Mouse (Mus musculus) heart, adult 18-20 months (tissue): ENCODE measurements around the gene Ppp3ca. TPM values are rescaled to one million over a fixed set of nuclear protein-coding genes. Genes with fewer than 3 reads are reported as not detected.

ENCODE experiments used
- DNase-seq, 2 experiments: peaks; one replicate each; pipeline ENCODE4 v3.0.0; 2021 to 2022; ENCODE audit warnings: mixed read lengths in 1 of 2
- total RNA-seq, 2 experiments: library from RNA; stranded (reverse); gene quantifications; 2 replicates each; pipeline ENCODE4 v1.2.3; 2021

The Ppp3ca gene
- total RNA-seq, 2 experiments from 2014 or later, result 42.9 to 44.5 TPM

DNA sequence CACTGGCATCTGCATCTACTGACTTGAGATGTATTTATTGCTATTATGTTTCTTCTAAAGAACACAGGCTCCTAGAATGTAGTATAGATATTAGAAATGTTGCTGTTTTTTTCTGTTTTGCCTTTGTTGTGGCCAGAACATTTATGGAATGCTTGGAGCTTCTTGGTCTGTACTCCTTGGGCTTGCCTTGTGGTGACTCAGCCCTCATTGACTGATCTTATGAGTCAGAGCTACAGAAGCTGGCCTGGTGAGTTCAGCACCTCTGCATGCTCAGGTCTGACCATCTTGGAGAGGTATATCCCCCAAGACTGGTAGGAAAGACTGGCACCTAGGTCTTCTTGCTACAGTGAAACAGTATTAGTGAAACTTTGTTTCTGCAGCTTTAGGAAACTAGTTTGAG, 52.6 kb downstream of the Ppp3ca start:
- DNase-seq, result no peak

DNA sequence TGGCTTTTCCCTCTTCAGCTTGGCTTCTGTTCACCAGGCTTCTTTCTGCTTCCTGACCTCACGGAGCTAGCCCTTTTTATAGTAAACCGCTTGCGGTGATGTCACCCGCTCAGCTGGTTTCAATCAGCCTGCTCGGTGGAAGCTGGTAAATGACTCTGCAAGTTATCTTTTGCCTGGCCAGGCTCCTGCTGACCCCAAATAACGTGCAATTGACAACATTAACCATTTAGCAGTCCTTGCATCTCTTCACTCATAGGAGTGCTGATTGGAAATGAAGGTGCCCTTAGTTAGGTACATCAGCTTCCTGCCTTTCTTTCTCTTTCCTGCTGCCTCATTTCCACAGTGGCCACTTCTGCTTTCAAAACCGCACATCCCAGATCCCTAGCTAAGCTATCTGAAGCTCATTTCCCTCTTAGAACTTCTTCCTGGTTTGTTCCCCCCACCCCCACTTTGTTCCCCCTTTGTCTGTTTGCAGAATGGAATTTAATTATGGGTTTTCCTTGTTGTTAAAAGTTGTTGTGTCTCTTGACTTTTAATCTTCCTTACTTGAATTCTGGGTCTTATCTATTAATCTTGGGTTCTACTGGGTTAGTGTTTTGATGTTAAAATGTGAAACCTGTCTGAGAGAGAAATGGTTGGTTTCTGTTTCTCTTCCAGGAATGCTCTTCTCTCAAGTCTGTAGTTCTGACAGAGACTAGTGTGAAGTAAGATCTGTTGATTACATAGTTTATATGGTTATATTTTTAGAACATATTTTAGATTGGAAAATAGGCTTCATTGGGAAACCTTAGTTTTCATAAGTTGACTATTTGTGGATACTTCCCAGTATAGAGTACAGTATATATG, 55.6 kb downstream of the Ppp3ca start:
- DNase-seq, result peak; percentile 91 to 94

DNA sequence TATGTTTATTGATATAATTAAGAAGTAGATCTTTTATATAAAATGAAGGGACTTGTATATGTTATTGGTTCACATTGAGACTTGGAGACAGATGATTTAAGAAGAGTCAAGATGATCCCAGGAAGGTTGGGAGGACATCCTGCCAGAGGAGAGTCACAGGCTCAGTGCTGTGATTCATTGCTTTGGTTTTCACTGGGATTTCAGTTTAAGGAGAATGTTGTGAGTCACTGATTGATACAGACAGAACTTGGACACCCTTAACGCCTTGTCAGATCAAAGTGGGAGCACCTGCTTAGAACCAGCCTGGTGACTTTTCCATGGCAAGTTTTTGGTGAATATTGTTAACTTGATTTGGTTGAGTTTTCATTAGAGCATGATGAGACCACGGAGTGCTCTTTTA, 58.0 kb downstream of the Ppp3ca start:
- no peak for DNase-seq

DNA sequence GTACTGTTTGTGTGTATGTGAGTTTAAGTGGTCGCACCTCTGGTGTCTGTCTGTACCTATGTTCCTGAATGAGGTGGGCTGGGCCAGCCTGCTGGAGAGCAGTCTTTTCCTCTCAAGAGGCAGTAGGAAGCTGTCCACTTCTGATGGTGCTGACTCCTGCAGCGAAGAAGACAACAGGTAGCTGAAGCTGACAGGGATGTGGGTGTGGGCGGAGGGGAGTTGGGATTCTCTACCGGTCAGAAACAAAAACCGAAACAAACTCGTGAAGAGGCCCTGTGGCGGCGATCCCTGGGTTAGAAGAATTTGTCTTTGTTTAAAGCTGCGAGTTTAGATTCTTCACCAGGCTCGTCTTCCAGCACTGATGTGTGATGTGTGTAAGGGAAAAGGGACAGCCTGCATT, 60.1 kb downstream of the Ppp3ca start:
- no peak for DNase-seq

DNA sequence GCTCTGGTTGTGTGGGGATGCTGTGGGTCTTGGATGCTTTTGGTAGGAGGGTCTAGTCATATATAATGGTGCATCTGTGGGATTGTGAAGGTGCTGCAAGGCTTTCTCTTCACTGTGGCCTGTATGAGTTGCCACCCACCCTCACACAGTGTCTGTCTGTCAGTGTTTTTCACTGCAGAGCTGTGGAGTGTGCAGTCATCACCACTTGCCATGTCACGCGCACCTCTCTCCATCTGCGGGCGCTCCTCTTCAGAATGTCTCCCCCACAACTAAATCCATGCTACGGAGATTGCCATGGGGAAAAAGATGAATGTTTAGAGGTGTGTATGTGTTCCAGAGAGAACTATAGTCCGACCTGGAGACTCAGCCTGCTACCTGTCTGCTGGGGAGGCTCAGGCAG, 61.7 kb downstream of the Ppp3ca start:
- DNase-seq, result no peak

DNA sequence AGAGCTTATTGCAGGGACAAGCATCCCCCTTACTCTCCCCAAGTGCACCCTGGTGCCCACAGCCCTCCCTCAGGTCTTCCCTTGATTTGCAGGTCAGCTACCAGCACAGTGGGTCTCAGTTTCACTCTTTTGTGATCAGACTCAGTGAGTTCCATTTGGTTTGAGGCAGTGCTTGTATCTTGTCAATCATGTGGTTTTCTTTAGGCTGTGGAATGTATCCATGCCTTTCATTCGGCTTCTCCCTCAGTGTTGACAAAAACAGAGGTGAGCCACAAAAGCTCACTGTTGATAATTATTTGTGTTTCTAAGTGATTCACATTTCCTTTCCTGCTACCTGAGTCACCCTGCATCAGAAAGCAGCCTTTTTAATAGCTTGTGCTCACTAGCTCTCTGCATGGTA, 66.1 kb downstream of the Ppp3ca start:
- no peak for DNase-seq

DNA sequence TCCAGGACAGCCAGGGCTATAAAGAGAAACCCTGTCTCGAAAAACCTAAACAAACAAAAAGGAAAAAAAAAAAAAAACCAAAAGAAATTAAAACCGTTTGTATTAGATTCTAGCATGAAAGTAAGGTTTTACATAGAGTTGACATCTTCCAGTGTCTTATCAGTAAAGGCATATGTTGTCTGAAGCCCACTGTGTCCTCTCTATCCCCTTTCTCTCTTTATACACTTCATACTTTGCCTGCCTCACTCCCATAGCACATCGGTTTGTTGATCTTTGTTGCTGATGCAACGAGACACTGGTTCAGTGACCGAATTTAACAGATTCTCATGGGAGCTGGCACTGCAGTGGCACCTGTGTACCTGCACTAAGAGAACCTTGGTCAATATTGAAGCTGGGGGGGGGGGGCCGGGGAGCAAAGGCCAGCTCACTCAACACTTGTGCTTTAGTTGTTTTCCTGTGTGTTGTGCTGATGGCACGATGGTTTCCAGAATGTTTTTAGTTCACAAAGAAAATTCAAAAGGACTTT, 66.9 kb downstream of the Ppp3ca start:
- DNase-seq, result no peak

DNA sequence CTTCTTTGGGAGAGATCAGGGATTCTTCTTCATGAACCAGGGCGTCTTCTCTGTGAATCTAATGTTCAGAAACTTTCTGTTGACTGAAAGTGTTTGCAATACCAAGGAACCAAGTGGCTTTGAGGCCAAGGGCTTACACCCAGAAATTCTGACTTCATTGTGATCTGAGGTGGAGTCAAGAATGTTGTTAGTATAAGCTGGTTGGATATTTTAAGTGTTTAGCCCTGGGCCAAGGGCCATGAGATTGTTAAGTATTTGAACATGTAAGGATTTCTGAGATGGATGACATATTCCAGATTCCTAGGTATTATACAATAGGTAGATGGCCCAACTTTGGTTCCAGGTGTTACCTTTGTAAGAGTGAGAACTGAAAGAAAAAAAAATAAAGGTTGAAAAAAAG, 68.5 kb downstream of the Ppp3ca start:
- DNase-seq, result no peak

DNA sequence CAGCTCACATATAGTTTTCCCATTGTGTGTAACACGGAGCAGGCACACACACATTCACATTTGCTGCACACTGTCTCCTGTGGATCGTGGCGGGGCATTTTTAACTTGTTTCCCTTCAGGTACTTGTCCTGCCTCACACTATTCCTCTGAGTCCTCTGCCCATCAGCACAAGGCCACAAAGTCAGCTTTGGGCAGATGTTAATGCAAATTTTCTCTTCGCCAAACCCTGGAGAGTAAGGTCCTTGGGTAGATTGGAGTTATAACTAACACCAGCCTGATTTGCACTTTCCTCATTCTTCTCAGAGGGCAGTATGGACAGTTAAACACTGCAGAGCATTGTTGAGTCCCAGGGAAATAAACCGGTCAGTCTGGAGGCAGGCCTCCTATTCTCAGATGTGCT, 69.0 kb downstream of the Ppp3ca start:
- DNase-seq, result no peak

DNA sequence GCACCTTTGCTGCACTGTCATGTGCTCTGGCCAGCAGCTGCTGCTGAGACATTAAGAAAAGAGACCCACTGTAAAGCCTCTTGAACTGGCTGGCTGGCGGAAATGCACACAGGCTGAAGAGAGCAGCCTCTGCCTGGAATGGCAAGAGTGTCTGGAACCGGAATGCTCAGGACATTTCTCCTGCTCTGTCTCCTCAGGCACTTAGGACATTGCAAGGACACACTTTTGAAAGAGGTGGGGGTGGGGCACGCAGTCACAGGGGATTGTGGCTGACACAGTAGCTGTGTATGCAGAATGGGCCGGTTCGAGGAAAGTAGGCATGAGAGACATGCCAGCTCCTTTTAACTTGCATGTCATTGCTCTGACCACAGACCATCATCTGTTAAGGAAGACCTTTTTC, 71.7 kb downstream of the Ppp3ca start:
- DNase-seq, result no peak

DNA sequence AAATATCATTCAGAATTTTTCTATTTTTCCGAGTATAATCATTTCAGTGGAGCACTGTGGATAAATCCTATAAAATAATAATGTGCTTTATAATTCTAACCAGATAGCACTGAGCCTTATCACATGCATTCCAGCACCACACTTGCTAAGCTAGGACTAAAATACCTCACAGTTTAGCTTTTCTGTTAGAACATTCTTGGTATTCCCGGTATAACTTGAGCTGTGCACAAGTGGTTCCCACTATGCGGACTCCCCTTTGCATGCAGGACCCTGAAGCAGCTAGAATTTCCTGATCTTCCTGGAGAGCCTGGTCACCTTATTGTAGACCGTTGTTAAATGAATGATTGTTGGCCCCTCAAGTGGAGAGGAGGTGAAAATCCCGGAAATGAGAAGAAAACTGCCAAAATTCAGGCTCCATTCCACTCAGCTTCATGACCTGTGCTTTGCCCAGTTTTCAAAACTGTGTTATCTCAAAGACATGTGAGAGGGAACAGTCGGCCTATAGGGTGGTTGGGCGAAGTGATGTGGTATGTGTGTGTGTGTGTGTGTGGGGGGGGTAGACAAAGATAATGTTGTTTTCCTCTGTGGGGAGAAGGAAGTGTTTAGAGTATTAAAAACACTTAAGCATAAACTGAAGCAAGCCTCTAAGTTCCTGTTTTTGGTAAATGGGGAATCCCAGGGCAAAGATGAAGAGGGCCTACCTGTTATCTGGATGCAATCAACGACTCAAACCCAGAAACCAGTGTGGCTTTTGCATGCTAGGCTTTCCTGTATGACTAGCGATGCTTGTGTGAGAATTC, 72.5 kb downstream of the Ppp3ca start:
- DNase-seq, result no peak

DNA sequence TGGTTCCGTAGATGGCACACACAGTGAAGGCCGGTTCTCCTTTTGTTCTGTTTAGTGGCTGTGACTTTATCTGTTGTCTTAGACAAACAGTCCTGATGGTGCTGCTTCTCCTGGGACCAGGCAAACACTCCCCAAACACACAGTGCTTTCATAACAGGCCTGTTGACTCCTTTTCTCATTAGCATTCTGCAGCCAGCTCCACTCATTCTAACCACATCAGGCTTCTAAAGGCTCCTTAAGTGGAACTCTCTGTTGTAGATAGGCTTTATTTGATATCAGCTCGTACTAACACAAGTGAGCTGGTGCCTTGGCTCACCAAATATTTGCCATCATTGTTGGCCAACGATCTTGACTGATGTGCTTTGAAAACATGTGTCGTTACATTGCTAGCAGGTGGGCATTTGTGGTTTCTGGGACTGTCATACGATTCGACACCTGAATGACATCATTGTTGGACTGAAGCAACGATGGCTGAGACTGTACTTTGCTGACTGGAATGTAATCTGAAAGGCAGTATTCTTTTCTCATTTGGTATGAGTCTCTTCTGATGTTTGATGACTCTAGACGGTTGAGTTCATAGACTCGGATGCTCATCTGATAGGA, 74.5 kb downstream of the Ppp3ca start:
- DNase-seq, result no peak

DNA sequence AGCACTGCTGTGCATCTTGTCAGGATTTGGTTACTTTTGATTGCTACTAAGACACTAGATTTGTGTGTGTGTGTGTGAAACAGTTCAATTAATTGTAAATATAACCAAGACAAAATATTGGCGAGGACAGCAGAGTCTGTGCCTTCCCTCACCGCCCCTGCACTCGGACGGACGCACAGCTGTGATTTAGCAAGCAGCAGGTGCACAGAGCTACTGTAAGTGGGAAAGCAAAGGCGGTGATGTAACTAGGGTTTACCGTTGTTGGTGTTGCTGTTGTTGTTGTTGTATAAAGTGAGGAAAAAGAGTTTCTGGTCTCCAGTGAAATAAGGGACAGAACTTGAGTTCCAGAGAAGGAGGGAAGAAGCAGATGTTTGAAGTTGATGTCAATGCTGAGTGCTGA, 75.5 kb downstream of the Ppp3ca start:
- no peak for DNase-seq

DNA sequence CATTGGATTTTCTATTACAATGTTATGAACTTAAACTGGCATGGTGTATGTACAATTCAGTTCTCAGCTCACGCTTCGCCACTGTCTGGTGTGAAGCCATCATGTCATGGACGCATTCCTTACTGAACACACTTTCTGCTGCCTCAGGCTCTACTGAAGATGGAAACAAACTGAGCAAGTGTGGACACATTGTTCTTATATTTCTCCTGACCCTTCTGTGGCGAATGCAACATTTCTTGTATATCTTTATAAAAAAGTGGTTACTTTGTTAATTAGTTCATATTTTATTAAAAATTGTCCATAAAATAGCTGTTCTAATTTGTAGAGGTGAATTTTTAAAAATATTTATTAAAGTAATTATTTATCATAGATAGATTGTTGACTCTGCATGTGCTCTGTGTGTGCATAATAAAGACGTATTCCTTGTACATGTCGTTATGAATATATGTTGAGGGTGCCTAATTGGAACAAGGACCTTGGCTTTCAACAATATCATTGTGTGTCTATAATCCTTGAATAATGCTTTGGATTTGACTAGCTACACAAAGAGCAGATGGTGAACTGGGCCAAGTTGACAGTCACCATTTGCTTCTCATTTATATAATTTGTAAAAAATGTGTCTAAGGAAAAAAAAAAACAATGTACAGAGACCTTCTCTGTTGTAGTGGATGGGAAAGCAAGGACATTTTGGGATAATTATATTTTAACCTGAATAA, 79.0 kb downstream of the Ppp3ca start:
- no peak for DNase-seq

DNA sequence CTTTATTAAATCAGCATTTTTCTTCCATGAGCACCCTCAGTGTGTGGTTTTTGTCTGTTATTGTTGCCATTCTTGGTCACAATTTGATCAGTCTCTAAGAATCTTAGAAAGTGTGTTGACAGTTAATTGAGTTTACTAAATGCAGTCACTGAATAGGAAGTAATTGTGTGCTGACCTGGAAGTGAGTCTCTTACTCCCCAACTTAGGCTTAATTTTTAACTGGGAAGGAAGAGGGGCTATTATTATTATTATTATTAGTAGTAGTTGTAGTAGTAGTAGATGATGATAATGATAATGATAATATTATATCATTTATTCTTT, 79.5 kb downstream of the Ppp3ca start:
- no peak for DNase-seq

DNA sequence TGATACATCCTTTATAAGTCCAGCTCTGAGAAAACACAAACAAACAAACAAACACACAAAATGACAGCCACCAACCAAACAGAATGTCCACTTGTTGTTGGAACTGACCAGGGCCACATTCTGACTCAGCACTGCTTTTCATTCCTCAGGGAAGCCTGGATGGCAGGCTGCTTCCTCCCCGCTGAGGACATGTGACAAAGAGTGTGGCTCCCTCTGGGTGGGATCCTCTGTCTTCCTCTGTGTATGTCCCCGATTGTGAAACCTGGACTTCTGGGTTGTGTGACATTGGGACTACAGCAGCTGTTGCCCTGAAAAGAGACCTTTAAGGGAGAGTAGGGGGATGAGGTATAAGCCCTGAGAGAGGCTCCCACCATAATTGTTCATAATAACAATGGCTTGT, 80.0 kb downstream of the Ppp3ca start:
- DNase-seq, result no peak

DNA sequence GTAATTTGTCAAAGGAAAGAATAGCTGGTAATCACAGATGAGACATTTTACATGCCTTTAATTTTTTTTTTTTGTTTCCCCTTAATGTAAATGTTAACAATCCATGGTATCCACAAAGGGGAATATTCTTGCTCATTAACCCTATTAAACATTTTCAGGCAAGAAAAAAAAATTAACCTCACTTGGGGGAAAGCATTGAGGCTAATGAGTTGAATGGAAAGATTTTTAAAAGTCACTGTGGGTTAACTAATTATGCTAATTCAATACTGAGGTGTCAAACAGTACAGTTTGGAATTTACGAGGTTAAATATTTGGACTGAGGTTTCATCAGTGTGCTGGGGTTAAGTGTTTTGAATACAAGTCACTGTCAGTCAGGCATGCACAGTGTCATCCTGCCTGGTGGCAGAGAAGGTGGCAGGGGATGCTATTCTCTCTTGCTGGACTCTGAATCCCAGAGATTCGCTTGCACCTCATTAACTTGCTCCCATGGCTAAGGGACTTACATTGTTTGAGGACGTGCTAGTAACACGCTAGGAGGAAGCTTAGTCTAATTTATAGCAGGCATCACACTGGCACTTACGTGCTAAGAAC, 82.3 kb downstream of the Ppp3ca start:
- DNase-seq, result no peak

DNA sequence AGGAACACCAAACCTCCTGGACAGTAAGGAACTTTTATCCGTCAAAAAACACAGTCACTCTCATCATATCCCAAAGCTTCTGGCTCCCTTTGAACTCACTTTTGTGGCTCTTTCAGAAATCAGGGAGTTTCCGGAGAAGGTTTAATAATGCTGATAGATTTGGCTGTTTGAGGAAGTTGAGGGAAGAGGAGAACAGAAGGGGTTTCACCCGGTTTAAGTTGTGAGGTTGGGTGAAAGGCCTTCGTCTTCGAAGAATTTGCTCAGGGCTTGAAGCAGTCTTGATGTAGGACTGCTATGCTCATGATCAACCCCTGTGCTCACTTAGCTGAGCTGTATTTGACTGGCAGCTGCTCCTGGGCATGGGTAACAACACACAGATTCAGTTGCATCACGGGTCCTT, 86.2 kb downstream of the Ppp3ca start:
- DNase-seq, result no peak

DNA sequence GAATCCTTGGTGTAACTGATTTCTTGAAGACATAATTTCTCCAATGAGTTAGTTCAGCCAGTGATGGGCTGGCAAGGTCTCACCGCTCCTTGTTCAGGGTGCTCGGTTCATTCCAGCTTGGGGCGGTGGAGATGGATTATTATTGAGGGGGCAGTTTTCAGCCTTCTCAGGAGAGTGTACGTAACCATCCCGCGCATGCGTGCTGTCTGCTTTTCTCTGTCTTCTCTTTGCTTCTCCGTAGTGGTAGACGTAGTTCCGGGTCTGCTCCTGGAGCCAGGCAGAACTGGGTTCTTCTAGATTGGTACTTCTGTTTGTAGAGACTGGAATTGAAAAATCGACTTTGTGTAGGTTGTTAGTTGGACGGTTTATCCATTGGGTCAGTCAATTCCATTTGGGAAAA, 89.5 kb downstream of the Ppp3ca start:
- no peak for DNase-seq

DNA sequence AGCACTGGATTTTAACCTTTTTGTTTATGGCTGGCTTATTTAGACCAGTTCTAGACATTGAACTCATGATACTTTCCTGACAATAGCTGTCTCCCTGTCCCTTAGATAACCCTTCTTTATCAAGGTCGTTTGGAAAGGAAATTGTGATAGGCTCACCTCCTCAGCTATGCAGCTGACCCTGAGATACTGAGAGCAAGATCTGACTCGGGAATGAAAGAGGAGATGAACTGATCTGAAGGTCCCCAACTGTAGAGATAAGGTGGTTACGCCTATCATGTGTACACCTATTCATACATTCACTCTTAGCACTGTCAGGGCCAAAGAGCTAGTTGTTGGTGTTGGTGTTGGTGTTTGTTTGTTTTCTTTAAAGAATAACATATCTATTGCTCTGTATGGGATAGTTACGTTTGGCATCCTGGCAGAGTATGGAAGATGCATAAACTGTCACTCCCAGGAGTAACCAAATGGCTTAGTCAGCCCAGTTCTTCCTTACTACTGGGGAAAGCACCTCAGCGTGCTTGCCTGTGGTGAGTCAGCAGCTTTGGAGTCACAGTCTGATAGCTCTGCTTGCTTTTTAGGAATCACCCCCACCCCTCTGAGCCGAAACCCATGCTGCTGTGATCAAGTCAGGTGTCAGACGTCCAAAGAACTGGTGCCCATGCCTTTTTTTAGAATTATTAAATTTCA, 91.5 kb downstream of the Ppp3ca start:
- no peak for DNase-seq

DNA sequence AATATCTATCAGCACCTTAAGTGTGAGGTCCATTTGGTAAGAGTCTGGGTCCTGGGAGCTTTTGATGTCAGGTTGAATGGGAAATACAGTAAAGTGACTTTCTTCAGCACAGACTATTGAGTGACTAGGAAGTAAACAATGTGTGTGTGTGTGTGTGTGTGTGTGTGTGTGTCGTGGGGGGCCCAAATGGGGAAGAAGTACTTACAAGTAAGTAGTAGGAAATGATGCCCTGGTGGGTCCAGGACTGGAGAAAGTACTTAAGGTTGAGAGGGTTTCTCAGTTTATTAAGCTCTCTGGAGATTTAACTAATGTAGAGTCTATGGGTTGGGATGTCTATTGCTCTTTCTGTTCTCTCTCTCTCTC, 92.0 kb downstream of the Ppp3ca start:
- no peak for DNase-seq
